Mouse (Mus musculus) liver, adult 2 months (tissue): Measurements from ENCODE around the gene Rpl38. TPM values are rescaled to one million over a fixed set of nuclear protein-coding genes. Genes with fewer than 3 reads are reported as not detected.

Source experiments
- DNase-seq: peaks from one replicate; pipeline ENCODE4 v3.0.0-alpha.2; 2011; ENCODE audit warnings: low read depth, low spot score; ENCODE audit errors: extremely low read depth
- H3K27ac ChIP-seq: fragments of 200-500 bp; replicated peaks from 2 replicates; pipeline ENCODE4 v1.5.1; 2012; ENCODE audit warnings: low read depth, mild to moderate bottlenecking, control low read depth, inconsistent platforms, low read length; ENCODE audit not compliant: insufficient read depth
- H3K27me3 ChIP-seq: fragments of 200-500 bp; 2 replicates; pipeline ENCODE4 v1.6.1; 2012; ENCODE audit warnings: mild to moderate bottlenecking, moderate library complexity, low read length, inconsistent platforms; ENCODE audit not compliant: control insufficient read depth, insufficient read depth
- H3K36me3 ChIP-seq: fragments of 200-500 bp; 2 replicates; pipeline ENCODE4 v1.6.1; 2012; ENCODE audit warnings: low read length, inconsistent platforms; ENCODE audit not compliant: control insufficient read depth, insufficient read depth
- H3K4me1 ChIP-seq: fragments of 200-500 bp; 2 replicates; pipeline ENCODE4 v1.6.1; 2011; ENCODE audit warnings: low read length; ENCODE audit not compliant: control insufficient read depth, insufficient read depth
- H3K4me3 ChIP-seq: fragments of 200-500 bp; 2 replicates; pipeline ENCODE4 v1.5.1; 2011; ENCODE audit warnings: low read depth, mild to moderate bottlenecking, control low read depth, low read length, moderate library complexity; ENCODE audit not compliant: insufficient read depth
- H3K79me2 ChIP-seq: fragments of 200-500 bp; 2 replicates; pipeline ENCODE4 v1.6.1; 2012; ENCODE audit warnings: inconsistent platforms, mild to moderate bottlenecking, low read length, moderate library complexity; ENCODE audit not compliant: control insufficient read depth, insufficient read depth
- H3K9ac ChIP-seq: fragments of 200-500 bp; 2 replicates; pipeline ENCODE4 v1.6.1; 2012; ENCODE audit warnings: low read depth, mild to moderate bottlenecking, control low read depth, inconsistent platforms, low read length
- CTCF ChIP-seq: fragments of 200-500 bp; IDR thresholded peaks from 2 replicates; pipeline ENCODE4 v1.5.1; 2011; ENCODE audit warnings: low read depth, low read length, control low read depth
- POLR2A ChIP-seq: fragments of 200-500 bp; IDR thresholded peaks from 2 replicates; pipeline ENCODE4 v1.6.1; 2011; ENCODE audit warnings: low read length, control low read depth; ENCODE audit not compliant: insufficient read depth; ENCODE audit errors: extremely low read depth
- WGBS: fragments of 180-500 bp; shearing (Covaris S2); methylation state at CpG from one replicate; pipeline ENCODE4 v1.1.7; 2018; 5-methylcytosine and 5-hydroxymethylcytosine counted together
- polyA plus RNA-seq: library from polyadenylated mRNA; depleted of rRNA; stranded (reverse); fragments of >200 nt; gene quantifications from 2 replicates; pipeline ENCODE4 v1.2.3, GENCODE M21; 2012
- total RNA-seq: library from RNA; depleted of rRNA; stranded (reverse); fragments of >200 nt; gene quantifications from 2 replicates; pipeline ENCODE4 v1.2.3, GENCODE M21; 2014

The Rpl38 gene
- total and polyA plus RNA-seq, 2 experiments = 258 to 1,006 TPM

DNA sequence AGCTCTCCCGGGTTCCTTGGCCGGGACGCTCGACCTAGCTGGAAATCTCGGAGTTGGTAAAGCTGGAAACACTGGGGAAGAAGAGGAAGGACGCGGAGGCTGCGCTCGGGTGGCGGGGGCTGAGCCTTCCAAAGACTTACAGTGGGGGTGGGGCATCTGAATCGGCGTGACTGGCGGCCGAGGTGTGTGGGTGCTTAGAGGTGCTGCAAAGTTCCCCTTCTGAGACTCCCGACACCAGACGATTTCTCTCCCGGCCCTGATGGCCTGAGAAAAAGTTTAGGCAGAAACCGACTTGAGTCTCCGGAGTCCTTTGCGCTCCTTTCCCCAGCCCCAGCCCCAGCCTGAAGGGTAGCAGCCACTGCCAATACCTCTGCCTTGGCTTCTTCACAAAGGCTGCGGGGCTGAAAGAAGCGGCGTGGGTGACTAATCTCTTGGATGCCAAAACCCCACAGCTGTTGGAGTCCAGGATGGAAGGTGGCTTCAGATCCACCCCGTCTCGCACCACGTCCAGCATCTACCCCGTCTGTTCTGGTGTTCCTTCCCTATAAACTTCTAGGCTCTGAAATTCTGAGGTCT is 7.6 kb downstream of the Rpl38 start:
- peak overlapping the region; percentile 81 for H3K9ac ChIP-seq
- H3K79me2 ChIP-seq = peaks cover 18% of the 10 kb centered on the region; the same call in 1 of the 2 replicates
- TF ChIP-seq CTCF = no peak
- TF ChIP-seq POLR2A = no peak
- peak overlapping the region; percentile 85 for H3K27ac ChIP-seq
- peak overlapping the region; percentile 78 for H3K4me3 ChIP-seq
- peaks cover 15% of the 10 kb centered on the region; the same call in 1 of the 2 replicates for H3K36me3 ChIP-seq
- H3K27me3 ChIP-seq = no peaks in the 10 kb centered on the region
- WGBS = 2% methylated on average over 27 of the region's 27 CpGs
- peaks cover 30% of the 10 kb centered on the region for H3K4me1 ChIP-seq
- DNase-seq = peak; percentile 45

DNA sequence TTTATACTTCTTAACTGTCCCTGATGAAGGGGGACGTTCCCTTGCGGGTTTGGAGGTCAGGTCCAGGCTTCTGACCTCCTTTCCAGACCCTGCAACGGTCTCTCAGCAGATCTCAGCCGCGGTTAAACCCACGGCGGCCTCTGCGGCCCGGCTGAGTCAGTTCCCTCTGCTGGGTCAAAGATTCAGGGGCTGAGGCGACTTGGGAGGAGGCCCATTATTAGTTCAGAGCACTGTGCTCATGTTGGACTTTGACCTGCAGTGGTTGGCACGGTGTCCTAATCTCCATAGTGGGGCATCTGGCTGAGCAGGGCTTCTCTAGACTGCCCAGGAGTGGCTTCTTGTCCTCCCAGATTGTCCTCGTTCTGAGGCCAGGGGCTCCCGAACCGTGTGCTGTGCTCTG is 8.1 kb downstream of the Rpl38 start:
- H3K36me3 ChIP-seq = peaks cover 12% of the 10 kb centered on the region; the same call in 1 of the 2 replicates
- peaks cover 35% of the 10 kb centered on the region for H3K4me1 ChIP-seq
- peak overlapping the region; percentile 81 for H3K9ac ChIP-seq
- WGBS = 4% methylated on average over 14 of the region's 14 CpGs
- no peak for TF ChIP-seq POLR2A
- TF ChIP-seq CTCF = no peak
- H3K4me3 ChIP-seq = peak overlapping the region; percentile 78
- no peaks in the 10 kb centered on the region for H3K27me3 ChIP-seq
- H3K79me2 ChIP-seq = peaks cover 18% of the 10 kb centered on the region; the same call in 1 of the 2 replicates
- DNase-seq = peak; percentile 93
- peak overlapping the region; percentile 85 for H3K27ac ChIP-seq

DNA sequence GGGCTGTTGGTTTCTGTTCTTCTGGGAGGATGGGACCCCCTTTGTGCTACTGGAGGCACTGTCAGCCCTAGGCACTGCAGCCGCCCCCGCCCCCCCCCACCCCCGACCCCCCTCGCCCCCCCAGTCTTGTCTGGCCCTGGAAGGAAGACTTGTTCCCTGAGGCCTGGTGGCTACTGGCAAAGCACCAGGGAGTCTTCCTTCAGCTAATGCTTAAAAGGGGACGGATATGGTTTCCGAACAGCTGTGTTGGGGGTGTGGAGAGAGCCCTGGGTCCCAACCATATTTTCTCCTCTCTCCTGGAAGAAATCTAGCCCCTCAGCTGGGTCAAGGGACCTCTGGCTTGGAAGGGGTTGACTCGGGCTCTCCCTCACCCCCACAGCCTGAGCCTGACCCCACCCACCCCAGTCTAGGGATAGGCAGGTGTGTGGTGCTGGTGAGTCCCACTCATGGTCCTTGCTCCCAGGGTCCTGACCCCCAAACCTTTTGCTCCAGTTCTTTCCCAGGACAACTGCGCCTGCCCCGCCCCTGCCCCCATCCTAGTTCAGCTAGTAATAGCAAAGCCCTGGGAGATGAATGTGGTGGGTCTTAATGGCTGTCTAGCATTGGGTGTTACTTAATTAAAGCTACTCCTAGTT is 8.7 kb downstream of the Rpl38 start:
- WGBS = 43% methylated on average over 9 of the region's 9 CpGs
- Histone ChIP-seq H3K9ac (peak overlapping the region; percentile 70), H3K27ac (peak overlapping the region; percentile 63)

DNA sequence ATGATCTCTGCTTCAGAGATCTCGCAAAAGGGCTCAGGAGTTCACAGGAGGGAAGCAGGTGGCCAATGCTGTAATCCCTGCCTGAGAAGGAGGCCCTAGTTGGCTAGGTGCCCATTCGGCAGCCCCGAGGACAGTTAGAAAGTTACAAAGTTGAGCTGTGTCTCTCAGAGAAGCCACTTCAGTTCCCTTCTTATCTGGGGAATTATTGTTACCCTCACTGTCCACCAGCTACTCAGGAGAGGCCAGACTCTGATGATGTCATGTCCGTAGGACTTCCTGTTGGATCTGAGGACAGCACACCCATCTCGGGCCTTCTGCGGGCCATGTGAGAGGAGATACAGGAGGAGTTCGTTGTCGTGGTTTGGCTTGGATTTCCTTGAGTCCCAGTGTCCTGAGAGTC is 11.3 kb downstream of the Rpl38 start:
- 30% methylated on average over 8 of the region's 8 CpGs for WGBS
- Histone ChIP-seq H3K27me3 (no peaks in the 10 kb centered on the region), H3K36me3 (no peaks in the 10 kb centered on the region), H3K4me1 (peaks cover 59% of the 10 kb centered on the region), H3K27ac (peak overlapping the region; percentile 56), H3K4me3 (no peak overlapping the region), H3K79me2 (peaks cover 33% of the 10 kb centered on the region; the same call in 1 of the 2 replicates), H3K9ac (0 out of 2 replicates have a peak overlapping the region, but pooled peaks have one; percentile 7)
- peak; percentile 44 for DNase-seq
- no peak for TF ChIP-seq POLR2A
- TF ChIP-seq CTCF = no peak

More for the DNA sequence above, 8.7 kb downstream of the Rpl38 start:
- Histone ChIP-seq H3K36me3 (peaks cover 8% of the 10 kb centered on the region; the same call in 1 of the 2 replicates), H3K27me3 (no peaks in the 10 kb centered on the region), H3K79me2 (peaks cover 19% of the 10 kb centered on the region; the same call in 1 of the 2 replicates), H3K4me1 (peaks cover 35% of the 10 kb centered on the region), H3K4me3 (peak overlapping the region; percentile 78)
- no peak for DNase-seq
- TF ChIP-seq CTCF = no peak
- TF ChIP-seq POLR2A = no peak

GRCm38 (mm10) chr11:114680291-114680690 is 12.0 kb downstream of the Rpl38 start:
- TF ChIP-seq POLR2A = no peak
- no peak for TF ChIP-seq CTCF
- H3K4me1 ChIP-seq = peaks cover 61% of the 10 kb centered on the region

More at GRCm38 (mm10) chr11:114680291-114680690, 12.0 kb downstream of the Rpl38 start:
- Histone ChIP-seq H3K27ac (no peak overlapping the region), H3K27me3 (no peaks in the 10 kb centered on the region), H3K79me2 (peaks cover 34% of the 10 kb centered on the region; the same call in 1 of the 2 replicates), H3K4me3 (no peak overlapping the region), H3K36me3 (no peaks in the 10 kb centered on the region), H3K9ac (no peak overlapping the region)
- WGBS = 39% methylated on average over 10 of the region's 10 CpGs
- peak; percentile 53 for DNase-seq
